Mouse (Mus musculus) regulatory T cell (primary cell): ENCODE measurements around the gene Rxfp1.

Experiments used
- in situ Hi-C: fragments of 300-600 bp; cut with MboI, MseI; formaldehyde crosslinking; loops from one replicate; pipeline ENCODE4 v1.15.1; 2025; ENCODE audit warnings: high pct_unique_total_duplicates

Gene Rxfp1

DNA sequence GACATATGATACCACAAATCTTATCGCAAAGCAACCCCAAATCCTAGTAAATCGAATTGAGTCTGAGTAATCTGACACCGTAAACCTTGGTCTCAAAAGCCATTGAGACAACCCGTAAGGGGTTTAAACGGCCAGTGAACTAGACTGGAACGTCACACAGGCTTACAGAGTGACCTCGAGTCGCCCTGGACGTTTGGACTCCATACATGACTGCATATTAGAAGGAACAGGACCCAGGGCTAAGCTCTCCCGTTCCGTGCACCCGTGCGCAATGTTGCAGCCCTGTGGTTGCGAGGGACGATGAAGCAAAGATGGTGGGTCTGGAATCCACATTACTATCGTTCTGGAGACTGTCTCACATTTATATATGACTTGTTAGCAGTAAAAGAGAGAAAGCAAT is 65.5 kb downstream of the Rxfp1 start:
- in situ Hi-C loops: no loop called here

DNA sequence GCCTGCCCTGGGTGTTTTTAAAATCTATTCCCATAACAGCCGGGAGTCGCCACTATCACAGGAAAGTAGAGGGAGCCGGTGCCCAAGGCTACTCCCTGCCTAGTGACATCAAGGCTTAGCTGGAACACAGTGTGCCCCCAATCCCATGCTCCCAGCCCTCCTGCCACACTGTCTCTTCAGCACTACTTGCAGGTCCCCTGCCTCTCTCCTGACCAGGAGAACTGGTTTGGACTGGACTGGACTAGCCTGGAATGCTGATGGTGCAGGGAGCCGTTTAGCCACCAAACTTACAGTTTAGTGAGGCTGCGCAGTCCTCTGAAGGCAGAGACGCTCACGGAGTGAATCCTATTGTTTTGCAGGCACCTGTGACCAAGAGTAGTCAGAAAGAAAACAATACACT is 67.1 kb downstream of the Rxfp1 start:
- in situ Hi-C loops: no loop called here

DNA sequence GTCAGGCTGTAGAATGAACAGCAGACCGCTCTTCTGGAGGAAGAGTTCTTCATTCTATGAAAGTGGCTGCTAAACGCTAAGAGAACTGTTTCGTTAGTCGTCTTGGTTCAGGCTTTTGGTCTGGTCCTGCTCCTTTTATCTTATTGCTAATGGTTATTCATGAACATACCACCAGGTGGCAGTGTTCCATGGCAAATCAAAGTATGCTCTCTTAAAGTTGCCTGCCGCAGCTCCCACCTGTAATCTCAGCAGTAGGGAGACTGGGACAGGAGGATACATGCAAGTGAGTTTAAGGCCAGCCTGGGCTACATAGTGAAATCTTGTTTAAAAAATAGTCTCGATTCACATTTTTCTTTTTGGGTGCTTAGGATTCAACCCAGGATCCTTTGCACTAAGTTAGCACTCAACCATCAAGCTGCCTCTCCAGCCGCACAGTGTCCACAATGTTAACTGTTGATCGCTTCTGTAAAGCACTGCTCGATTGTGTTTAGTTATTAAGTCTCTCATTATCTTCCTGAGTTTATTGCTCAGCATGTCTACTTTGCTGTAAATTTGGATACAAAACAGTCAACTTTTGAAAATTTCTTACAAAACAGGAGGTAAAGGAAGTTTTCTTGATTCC is 72.8 kb downstream of the Rxfp1 start:
- in situ Hi-C loops: loop anchor here (5.0 kb wide), 1 partner anchor 142 kb away; no protein-coding TSS in a partner anchor

- in situ Hi-C loops: no loop called here
These were observed 81.0 kb downstream of the Rxfp1 start for GRCm38 (mm10) chr3:79656682-79657081.

GRCm38 (mm10) chr3:79652129-79652528 is 85.6 kb downstream of the Rxfp1 start:
- in situ Hi-C loops: no loop called here

DNA sequence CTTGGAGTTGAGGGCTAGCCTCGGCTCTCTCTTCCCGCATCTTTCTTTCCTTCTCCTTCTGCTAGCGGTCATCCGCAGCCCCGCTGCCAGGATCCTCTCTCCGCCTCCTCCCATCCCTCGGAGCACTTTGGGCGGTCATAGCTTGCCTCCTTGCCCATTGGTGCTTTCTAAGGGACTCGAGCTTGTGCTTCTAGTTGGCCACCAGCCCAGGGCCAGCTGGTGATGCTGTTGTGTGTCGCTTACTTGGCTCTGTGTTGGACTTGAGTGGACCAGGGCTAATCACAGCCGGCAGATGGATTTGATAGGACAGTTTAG is 108.3 kb downstream of the Rxfp1 start, which contains the start of gene Etfdh:
Gene Etfdh (minus strand): TSS at position 85 of the 315 bp plus-strand sequence.
- in situ Hi-C loops: no loop called here

- in situ Hi-C loops: no loop called here
These were observed 108.9 kb downstream of the Rxfp1 start, which contains the start of gene 4930579G24Rik for GRCm38 (mm10) chr3:79628561-79629415. TSS of gene 4930579G24Rik (plus strand) at chr3:79629079.

GRCm38 (mm10) chr3:79628182-79628560 is 109.5 kb downstream of the Rxfp1 start:
- in situ Hi-C loops: no loop called here

GRCm38 (mm10) chr3:79627484-79628181 is 110.0 kb downstream of the Rxfp1 start:
- in situ Hi-C loops: no loop called here

DNA sequence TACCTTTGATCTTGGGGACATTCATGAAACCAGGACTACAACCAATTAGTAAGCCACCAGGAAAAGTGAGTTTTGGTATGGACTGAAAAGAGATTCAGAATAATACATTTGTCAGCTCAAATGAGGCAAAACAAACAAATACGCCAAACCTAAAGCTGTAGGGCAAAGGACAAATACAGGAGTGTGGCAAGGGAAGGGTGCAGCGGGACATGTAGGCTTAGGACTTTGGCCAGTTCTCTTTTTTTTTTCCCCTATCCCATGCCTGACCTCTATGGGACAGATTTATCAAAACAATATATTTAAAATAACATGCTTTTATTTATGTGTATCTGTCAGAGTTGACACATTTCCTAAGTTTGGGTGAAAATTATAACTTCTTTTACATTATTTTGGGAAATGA is 127.8 kb downstream of the Rxfp1 start:
- in situ Hi-C loops: no loop called here

DNA sequence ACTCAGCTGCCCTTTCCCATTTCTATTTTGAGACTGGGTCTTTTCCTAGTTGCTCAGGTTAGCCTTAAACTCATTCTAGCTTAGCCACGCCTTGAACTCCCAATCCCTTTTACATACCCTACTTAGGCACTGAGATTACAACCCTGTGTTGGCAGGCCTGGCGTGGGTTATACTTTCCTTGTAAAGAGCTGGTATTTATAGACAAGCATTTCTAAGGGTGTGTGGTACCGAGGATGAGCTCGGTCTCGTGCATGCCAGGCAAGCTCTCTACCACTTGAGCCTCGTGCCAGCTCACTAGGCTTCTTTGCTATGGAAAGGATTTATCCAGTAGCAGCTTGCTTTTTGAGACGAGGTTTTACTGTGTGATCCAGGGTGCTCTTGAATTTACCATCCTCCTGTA is 142.2 kb downstream of the Rxfp1 start:
- in situ Hi-C loops: loop anchor here (10.0 kb wide), 1 partner anchor 391 kb away; no protein-coding TSS in a partner anchor

DNA sequence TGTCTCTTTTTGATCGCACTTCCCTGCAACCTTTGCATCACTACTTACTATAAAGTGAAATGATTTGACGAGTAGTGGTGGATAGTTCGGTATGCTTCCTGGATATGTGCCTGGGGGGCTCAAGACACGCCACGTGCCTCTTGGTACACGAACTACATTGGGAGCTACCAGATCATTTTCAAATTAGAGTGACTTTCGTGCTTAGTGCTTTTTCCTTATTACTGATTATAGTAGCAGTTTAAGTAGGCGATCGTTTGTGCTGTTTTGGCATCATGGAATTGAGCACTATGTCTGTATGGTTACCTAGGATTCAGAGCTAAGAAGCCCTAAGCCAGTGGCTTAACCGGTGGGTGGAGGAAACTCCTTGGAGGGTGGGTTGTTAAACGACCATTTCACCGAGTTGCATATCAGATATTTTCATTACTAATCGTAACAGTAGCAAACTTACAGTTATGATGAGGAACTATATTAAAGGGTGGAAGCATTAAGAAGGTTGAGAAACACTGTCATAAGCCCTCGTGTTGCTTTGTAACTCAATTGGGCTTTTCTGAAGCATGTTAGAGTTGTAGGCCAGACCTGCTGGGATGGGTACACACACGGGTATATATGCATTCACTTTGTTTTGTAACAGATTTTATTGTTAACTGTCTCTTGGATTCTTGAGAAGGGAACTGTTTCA is 145.7 kb downstream of the Rxfp1 start:
- in situ Hi-C loops: loop anchor here (10.0 kb wide), 1 partner anchor 387 kb away; no protein-coding TSS in a partner anchor
